Mouse (Mus musculus) heart, embryonic 11.5 days (tissue): ENCODE measurements around the gene Tnfsf18. TPM values are rescaled to one million over a fixed set of nuclear protein-coding genes. Genes with fewer than 3 reads are reported as not detected.
A peak's percentile ranks its signal among the peaks of the same experiment; 100 is the strongest.

Source experiments
- ATAC-seq: fragments of 200-750 bp; cut with Nextera tagmentation; replicated peaks from 2 replicates; pipeline ENCODE4 v1.8.0; 2017; ENCODE audit warnings: moderate library complexity; ENCODE audit not compliant: insufficient number of reproducible peaks, low FRiP score, low TSS enrichment
- H3K27ac ChIP-seq: fragments of 300-500 bp; sonication (generic); 2 replicates; pipeline ENCODE4 v1.5.1; 2014; ENCODE audit warnings: mild to moderate bottlenecking, low read depth, low read length
- H3K27me3 ChIP-seq: fragments of 300-500 bp; sonication (generic); 2 replicates; pipeline ENCODE4 v1.6.1; 2014; ENCODE audit warnings: mild to moderate bottlenecking, low read length, mixed read lengths; ENCODE audit not compliant: control insufficient read depth, insufficient read depth
- H3K36me3 ChIP-seq: fragments of 300-500 bp; sonication (generic); 2 replicates; pipeline ENCODE4 v1.6.1; 2014; ENCODE audit warnings: mild to moderate bottlenecking, low read length, moderate library complexity, mixed read lengths; ENCODE audit not compliant: control insufficient read depth, insufficient read depth
- H3K4me1 ChIP-seq: fragments of 300-500 bp; sonication (generic); 2 replicates; pipeline ENCODE4 v1.6.1; 2014; ENCODE audit warnings: low read length; ENCODE audit not compliant: control insufficient read depth, insufficient read depth
- H3K4me2 ChIP-seq: fragments of 300-500 bp; sonication (generic); 2 replicates; pipeline ENCODE4 v1.6.1; 2014; ENCODE audit warnings: mild to moderate bottlenecking, moderate library complexity
- H3K4me3 ChIP-seq: fragments of 300-500 bp; sonication (generic); 2 replicates; pipeline ENCODE4 v1.5.1; 2014; ENCODE audit warnings: low read depth, low read length
- H3K9ac ChIP-seq: fragments of 300-500 bp; sonication (generic); 2 replicates; pipeline ENCODE4 v1.6.1; 2014; ENCODE audit warnings: mild to moderate bottlenecking, low read depth, low read length, moderate library complexity
- H3K9me3 ChIP-seq: fragments of 300-500 bp; sonication (generic); replicated peaks from 2 replicates; pipeline ENCODE4 v1.6.1; 2016; ENCODE audit warnings: low read length; ENCODE audit not compliant: control insufficient read depth
- WGBS: fragments of 180-500 bp; shearing (Covaris S2); extraction: QIAGEN DNeasy Blood & Tissue Kit; methylation state at CpG from one replicate; pipeline ENCODE4 v1.1.7; 2014; ENCODE audit not compliant: insufficient replicate concordance; 5-methylcytosine and 5-hydroxymethylcytosine counted together
- polyA plus RNA-seq: library from polyadenylated mRNA; unstranded; fragments of >200 nt; fragmentation: Nextera tagmentation; extraction: Ambion mirVana; gene quantifications from 2 replicates; pipeline ENCODE4 v1.2.1, GENCODE M21; 2014

Gene Tnfsf18
- polyA plus RNA-seq, result 0.11 and 0.14 TPM in 2 replicates

DNA sequence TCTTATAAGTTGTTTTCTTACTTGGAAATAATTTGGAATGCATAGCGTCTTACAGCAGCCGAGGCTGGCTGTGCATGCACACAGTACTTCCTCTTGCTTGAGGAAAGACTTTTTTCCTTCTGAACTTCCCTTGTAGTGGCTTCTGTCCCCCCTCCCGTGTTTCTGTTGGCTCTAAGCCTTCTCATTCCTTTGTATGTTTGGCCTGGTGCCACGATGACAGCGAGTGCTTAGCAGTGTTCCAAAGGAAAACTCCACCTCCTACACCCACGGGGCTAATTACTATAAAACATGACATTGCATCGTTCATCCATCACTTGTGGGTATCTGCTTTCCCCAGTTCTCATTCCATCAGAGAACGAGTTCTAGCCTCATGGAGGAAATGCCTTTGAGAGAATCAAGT is at the start of gene Tnfsf18:
TSS of gene Tnfsf18 (plus strand) at position 313 of the 400 bp plus-strand sequence.
- Histone ChIP-seq H3K27ac (no peak within 1 kb of the TSS), H3K27me3 (no peaks in the 10 kb centered on the region), H3K9ac (no peak within 1 kb of the TSS), H3K9me3 (no peaks in the 10 kb centered on the region), H3K4me1 (0 out of 2 replicates have a peak, but pooled peaks cover 2% of the 10 kb centered on the region), H3K4me2 (no peak within 1 kb of the TSS), H3K36me3 (no peaks in the 10 kb centered on the region), H3K4me3 (no peak within 1 kb of the TSS)
- WGBS, result 43% methylated on average over 8 of the region's 8 CpGs
- peak; percentile 49; the same call in 1 of the 2 replicates for ATAC-seq

DNA sequence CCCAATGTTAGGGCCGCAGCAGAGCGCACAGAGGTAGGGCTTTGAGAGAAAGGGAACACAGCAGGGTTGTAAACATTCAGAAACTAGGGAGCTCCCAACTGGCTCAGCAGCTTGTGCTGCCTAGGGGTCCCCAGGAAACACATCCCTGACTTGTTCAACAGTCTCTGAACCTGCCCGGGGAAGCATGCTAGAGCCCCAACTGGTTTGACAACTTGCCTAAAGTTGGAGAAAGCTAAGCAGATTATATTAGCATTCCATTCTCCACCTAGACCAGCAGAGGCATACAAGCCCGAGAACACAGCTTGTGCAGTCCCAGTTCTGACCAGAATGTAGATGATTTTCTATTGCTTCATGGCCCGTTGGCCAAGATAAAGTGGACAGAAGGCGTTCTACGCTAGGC is 49.6 kb upstream of the Tnfsf18 start:
- no peak overlapping the region for H3K27ac ChIP-seq
- no peaks in the 10 kb centered on the region for H3K36me3 ChIP-seq
- H3K9me3 ChIP-seq, result no peaks in the 10 kb centered on the region
- ATAC-seq, result no peak
- no peak overlapping the region for H3K4me2 ChIP-seq
- no peak overlapping the region for H3K9ac ChIP-seq
- no peaks in the 10 kb centered on the region for H3K27me3 ChIP-seq
- H3K4me1 ChIP-seq, result 0 out of 2 replicates have a peak, but pooled peaks cover 2% of the 10 kb centered on the region
- H3K4me3 ChIP-seq, result no peak overlapping the region
- whole genome bisulfite sequencing, result 71% methylated on average over 7 of the region's 7 CpGs

DNA sequence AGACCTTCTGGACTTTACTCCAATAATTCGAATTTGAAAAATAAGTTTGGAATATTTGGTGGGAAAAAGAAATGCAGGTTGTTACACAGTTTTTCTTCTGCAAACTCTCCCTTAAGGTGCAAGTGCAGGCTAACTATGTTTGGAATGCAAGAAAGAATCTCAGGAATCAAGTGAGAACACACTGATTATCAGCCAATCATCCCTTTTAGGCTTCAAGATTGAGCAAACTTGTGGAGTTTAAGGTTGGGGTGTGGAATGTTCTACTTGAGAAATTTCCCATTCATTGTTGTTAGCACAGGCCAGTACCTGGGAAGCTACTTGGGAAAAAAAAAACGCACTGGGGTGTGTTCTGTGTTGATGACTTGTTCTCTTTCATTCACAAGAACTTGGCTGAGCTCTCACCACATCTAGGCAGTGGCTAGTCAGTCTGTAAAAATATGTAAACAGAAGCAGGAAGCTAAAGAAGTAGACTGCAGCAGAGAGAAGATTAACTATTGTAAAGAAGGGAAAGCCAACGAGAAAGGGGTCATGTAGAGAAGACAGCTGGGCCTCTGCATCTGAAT is 42.7 kb upstream of the Tnfsf18 start:
- Histone ChIP-seq H3K4me3 (no peak overlapping the region), H3K4me2 (no peak overlapping the region), H3K9me3 (no peaks in the 10 kb centered on the region), H3K36me3 (no peaks in the 10 kb centered on the region), H3K27ac (no peak overlapping the region), H3K4me1 (no peaks in the 10 kb centered on the region), H3K27me3 (no peaks in the 10 kb centered on the region), H3K9ac (no peak overlapping the region)
- ATAC-seq, result no peak
- 45% methylated on average over 3 of the region's 3 CpGs for WGBS

DNA sequence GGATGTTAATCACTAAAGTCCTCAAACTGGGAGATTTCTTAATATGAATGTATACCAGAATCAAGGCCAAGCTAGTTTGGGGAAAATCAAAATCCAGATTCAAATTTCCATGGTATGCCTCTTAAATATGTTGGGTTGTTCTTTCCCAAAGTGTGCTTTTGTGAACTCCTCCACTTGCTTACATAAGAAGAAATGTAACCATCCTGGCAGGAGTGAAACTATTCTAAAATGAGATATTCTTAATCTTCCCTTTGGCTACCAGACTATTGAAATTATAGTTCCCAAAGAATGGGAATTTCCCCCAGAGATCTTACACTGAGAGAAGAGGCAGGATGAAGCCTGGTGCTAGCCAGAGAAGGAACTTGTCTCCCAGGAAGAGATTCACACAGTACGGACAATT is 42.2 kb upstream of the Tnfsf18 start:
- Histone ChIP-seq H3K27ac (no peak overlapping the region), H3K27me3 (no peaks in the 10 kb centered on the region), H3K4me3 (no peak overlapping the region), H3K4me1 (no peaks in the 10 kb centered on the region), H3K9ac (no peak overlapping the region), H3K36me3 (no peaks in the 10 kb centered on the region), H3K9me3 (no peaks in the 10 kb centered on the region), H3K4me2 (no peak overlapping the region)
- ATAC-seq, result no peak
- 94% methylated on average over 1 of the region's 1 CpGs for WGBS

DNA sequence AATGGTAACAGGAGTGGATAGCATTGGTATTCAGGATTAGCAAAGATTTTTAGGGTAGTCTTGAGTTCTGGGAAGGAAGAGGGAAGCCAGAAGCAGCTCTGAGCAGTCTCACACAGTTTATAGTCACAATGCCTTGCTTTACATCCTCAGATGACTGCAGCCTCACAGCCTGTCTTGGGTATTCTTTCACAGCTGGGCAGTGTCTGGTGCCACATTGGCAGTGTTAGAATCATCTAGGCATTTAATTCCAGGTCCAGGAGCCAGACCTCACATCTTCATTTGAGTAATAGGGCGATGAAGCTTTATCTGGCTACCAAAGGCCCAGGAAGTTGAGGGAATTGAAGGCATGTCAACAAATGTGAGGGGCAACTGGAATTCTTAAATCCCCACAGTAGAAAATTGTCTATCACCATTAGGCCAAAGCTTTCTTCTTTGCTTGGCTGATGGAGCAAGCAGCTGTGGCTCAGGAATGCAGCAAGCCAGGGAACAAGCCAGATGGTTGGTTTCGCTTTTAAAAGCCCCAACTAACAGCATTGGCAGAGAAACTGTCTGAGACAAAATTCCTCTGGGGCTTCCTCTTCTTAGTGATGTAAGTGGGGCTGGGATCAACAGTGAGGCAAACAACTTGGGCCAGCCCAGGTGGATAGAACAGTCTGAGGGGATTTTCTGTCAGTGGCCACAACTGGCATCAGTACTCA is 30.9 kb upstream of the Tnfsf18 start:
- WGBS, result 49% methylated on average over 2 of the region's 2 CpGs
- H3K4me2 ChIP-seq, result no peak overlapping the region
- H3K9ac ChIP-seq, result no peak overlapping the region
- no peak overlapping the region for H3K4me3 ChIP-seq
- H3K36me3 ChIP-seq, result no peaks in the 10 kb centered on the region
- no peaks in the 10 kb centered on the region for H3K4me1 ChIP-seq
- no peak for ATAC-seq
- no peaks in the 10 kb centered on the region for H3K27me3 ChIP-seq
- no peak overlapping the region for H3K27ac ChIP-seq
- H3K9me3 ChIP-seq, result no peaks in the 10 kb centered on the region

DNA sequence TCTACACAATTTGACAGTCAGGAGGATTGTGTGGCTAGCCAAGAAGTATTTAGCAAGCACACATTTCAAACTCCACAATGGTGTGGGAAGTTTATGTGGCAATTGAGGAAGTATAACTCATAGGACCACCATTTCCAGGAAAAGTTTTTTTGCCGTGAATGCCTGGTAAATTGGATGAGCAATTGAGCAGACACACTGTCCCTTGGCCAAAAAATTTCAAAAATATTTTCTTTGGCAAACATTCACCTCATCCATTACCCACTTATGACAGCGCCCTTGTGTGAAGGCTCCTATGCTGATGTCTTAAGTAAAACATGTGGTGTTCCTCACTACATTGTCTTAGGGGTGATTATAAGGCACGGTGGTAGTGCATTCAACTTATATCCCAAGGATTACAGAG is 17.2 kb upstream of the Tnfsf18 start:
- H3K4me2 ChIP-seq, result no peak overlapping the region

DNA sequence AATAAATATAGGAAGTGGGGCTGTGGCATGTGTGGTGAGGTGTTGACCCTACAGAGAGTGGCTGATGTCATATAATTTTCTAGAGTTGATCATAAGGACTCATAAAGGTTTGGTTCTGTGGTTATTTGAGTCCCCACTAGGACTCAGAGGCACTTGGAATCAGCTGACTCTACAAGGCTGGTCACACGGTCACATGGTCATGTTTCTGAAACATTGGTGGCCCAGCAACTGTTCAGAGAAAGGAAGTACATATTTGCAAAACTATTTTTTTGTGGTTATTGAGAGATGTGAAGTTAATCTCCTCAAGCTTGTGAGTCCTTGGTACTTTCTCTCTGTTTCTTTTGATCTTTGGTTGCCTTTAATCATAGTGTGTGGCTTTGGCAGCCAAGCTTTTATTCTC is 14.6 kb upstream of the Tnfsf18 start:
- WGBS, result 83% methylated on average over 1 of the region's 1 CpGs
- no peaks in the 10 kb centered on the region for H3K9me3 ChIP-seq
- ATAC-seq, result no peak
- no peaks in the 10 kb centered on the region for H3K4me1 ChIP-seq
- no peak overlapping the region for H3K27ac ChIP-seq
- no peak overlapping the region for H3K9ac ChIP-seq
- H3K27me3 ChIP-seq, result no peaks in the 10 kb centered on the region
- no peak overlapping the region for H3K4me3 ChIP-seq
- no peaks in the 10 kb centered on the region for H3K36me3 ChIP-seq
- H3K4me2 ChIP-seq, result no peak overlapping the region

More for the DNA sequence above, 17.2 kb upstream of the Tnfsf18 start:
- H3K4me3 ChIP-seq, result no peak overlapping the region
- H3K27me3 ChIP-seq, result no peaks in the 10 kb centered on the region
- no peaks in the 10 kb centered on the region for H3K9me3 ChIP-seq
- no peak overlapping the region for H3K9ac ChIP-seq
- WGBS, result 71% methylated on average over 3 of the region's 3 CpGs
- H3K27ac ChIP-seq, result no peak overlapping the region
- ATAC-seq, result no peak
- no peaks in the 10 kb centered on the region for H3K4me1 ChIP-seq
- H3K36me3 ChIP-seq, result no peaks in the 10 kb centered on the region

DNA sequence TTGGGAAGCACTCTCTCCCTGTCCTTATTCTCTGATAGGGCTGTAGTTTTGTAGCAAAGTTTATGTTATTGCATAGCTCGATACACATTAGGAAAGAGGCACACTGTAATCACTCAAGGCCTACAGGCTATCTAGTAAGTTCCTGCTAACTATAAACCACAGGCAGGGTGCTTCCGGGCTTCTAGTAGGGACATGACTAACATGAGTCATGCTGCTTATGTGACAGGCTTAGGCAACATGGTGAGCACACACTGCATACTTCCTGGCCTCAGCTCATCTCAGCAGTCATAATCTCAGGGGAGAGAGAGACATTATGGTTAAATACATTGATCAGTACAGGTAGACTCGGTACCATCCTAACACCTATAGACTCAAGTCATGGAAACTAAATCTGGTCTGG is 12.2 kb upstream of the Tnfsf18 start:
- Histone ChIP-seq H3K4me2 (no peak overlapping the region), H3K4me3 (no peak overlapping the region), H3K27ac (no peak overlapping the region), H3K27me3 (no peaks in the 10 kb centered on the region), H3K36me3 (no peaks in the 10 kb centered on the region), H3K4me1 (no peaks in the 10 kb centered on the region), H3K9ac (no peak overlapping the region), H3K9me3 (no peaks in the 10 kb centered on the region)
- no peak for ATAC-seq
- WGBS, result 76% methylated on average over 3 of the region's 3 CpGs

DNA sequence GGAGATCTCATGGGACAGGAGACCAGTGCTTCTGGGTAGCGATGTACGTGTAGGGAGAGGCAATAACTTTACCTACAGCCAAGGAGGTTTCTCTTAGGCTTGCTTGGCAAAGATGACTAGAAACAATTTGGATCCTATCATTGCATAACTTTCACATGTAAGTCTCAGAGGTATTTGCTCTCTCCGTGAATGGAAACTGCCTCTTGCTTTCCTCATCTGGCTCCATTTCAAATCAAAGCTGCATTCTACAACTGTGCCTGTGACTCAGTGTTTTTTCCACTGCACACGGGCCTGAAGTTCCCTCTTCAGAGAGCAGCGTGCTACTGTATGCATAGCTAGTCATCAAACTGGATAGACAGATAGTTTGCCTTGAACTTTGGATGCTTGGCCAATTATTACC is 7.4 kb upstream of the Tnfsf18 start:
- Histone ChIP-seq H3K4me1 (no peaks in the 10 kb centered on the region), H3K36me3 (no peaks in the 10 kb centered on the region), H3K4me3 (no peak overlapping the region), H3K4me2 (no peak overlapping the region), H3K9ac (no peak overlapping the region), H3K27ac (no peak overlapping the region), H3K27me3 (no peaks in the 10 kb centered on the region), H3K9me3 (no peaks in the 10 kb centered on the region)
- 80% methylated on average over 5 of the region's 5 CpGs for WGBS
- ATAC-seq, result no peak
